Mouse (Mus musculus) cerebellum, adult 8-10 months (tissue): ENCODE results near the gene Atxn1.

Experiments used
- DNase-seq: peaks from one replicate; pipeline ENCODE4 v3.0.0; 2022

The Atxn1 gene

GRCm38 (mm10) chr13:45658343-45658742, 306.5 kb downstream of the Atxn1 start:
- DNase-seq: no peak

- DNase-seq: no peak
These were observed 307.6 kb downstream of the Atxn1 start for GRCm38 (mm10) chr13:45657176-45657575.

DNA sequence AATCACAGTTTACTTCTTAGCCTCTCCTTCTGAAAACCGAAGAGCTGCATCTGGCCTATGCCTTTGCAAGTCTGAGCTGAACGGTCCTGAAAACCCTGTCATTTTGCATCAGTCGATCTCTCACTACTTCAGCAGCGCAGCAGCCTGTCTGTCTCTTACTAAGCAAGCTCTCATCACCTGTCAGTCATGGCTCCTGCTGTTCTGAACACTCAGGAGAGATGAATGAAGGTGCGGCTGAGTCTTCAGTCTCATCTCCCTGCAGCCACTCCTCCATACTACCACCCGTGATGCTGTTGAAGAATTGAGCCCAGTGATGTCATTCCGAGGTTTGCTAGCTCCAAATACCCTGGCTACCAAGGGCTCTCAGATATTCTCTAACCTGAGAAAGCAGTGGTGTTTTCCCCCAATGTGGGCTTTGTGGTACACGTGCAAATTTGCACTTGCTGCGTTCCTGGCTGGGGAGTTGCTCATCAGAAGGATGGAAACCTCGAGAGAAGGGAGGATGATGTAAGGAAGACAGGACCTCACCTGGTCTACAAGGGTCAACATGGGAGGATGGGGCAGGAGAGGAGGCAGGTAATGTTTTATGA, 313.1 kb downstream of the Atxn1 start:
- no peak for DNase-seq

DNA sequence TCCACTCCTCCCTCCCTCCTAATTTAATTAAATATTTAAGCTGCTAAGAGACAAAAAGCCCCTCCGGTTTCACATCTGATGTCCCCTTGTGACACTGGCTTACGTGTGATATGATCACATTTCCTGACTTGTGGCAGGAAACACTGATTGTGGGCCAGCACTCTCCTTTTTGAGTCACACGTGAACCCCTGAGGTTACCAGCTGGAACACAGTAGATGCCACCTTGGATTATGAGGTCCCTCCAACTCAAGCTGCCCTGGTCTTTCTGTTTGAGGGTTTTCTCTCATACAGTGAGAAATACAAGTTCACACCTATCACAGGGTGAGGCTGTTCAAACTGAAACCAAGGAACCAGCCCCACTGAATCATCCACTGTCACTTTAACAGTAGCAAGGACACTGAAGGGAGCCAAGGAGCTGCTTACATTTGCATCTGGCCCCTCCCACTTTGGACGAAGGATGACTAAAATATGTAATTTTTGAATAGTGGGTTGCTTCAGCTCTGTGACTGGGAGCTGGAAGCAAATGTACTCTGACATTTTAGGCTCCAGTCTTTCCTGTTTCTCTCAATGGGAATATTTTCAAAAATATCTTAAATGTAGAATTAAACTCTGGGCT, 315.5 kb downstream of the Atxn1 start:
- DNase-seq: no peak

DNA sequence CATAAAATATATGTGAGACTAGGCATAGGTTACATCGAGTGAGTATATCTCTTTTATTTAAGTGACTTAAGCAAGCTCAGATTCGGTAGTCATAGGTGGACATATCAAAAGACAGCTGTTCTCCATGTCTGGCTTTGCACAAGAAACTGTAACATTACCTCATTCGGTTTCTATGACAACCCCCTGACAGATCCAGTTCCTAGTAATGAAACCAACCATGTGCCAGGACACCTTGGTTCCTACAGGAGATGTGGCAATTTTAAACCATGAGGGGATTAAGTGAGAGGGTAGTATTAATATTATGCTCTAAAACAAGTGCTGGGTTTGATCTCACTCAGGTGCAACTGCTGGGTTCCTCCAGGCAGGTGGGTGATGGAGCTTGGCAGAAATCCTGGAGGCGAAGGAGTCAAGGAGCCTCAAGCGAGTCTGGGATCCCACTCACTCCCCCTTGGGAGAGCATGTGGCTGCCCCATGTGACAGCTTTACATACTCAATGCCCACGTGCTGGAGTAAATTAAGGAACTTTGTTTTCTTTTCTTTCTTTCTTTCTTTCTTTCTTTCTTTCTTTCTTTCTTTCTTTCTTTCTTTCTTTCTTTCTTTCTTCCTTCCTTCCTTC, 320.9 kb downstream of the Atxn1 start:
- no peak for DNase-seq

- DNase-seq: no peak
These were observed 321.9 kb downstream of the Atxn1 start for GRCm38 (mm10) chr13:45642913-45643312.

GRCm38 (mm10) chr13:45640431-45640830, 324.4 kb downstream of the Atxn1 start:
- DNase-seq: no peak

GRCm38 (mm10) chr13:45638281-45638680, 326.5 kb downstream of the Atxn1 start:
- no peak for DNase-seq

GRCm38 (mm10) chr13:45637324-45637723, 327.5 kb downstream of the Atxn1 start:
- no peak for DNase-seq

DNA sequence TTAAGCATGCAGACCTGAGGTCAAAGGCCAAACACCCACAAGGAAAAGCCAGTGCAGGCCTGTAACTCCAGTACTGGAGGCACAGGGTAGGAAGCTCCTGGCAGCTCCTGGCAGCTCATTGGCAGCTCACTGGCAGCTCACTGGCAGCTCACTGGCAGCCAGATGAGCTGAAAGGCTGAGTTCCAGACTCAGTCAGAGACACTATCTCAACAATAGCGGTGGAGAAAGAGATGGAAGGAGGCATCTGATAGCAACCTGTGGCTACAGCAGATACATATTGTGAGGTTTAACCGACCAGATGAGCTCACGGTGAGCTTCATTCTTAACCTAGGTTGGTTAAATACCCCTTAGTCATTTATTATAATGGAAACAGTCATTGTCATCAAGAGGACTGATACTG, 328.4 kb downstream of the Atxn1 start:
- no peak for DNase-seq

DNA sequence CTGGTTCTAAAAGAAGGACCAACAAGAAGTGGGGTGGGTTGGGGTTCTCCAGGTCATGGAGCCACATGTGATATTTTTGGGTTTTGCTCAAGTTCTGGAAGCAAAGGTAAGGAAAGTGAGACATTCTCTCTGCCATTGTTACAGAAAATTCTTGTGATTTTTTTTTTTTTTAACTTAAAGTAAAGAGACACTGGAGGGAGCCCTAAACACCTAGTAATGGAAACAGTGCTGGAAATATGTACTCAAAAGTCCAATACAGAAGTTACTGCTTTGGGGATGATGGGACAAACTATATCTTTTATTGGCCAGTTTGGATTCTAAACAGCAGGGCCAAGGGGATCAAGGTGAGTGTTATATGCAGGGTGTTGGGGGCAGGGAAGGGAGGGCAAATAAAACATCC, 330.9 kb downstream of the Atxn1 start:
- no peak for DNase-seq

DNA sequence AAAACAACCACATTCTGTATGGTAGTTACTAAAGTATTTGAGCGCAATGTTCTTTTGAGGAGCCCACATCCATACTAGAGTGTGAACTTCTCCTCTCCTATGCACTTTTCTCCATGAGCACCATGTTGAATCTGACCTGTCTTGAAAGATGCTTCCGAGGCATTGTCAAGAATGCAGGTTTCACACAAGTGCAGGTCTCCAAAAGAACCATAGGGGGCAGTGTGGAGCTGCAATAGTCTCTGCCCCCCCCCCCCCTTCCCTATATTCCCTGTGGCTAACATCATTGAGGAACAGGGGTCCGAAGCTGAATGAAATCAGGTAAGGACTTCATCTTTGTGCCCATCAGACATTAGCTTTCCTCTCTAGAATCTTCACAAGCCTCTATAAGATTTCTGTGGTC, 332.7 kb downstream of the Atxn1 start:
- peak; percentile 14 for DNase-seq

DNA sequence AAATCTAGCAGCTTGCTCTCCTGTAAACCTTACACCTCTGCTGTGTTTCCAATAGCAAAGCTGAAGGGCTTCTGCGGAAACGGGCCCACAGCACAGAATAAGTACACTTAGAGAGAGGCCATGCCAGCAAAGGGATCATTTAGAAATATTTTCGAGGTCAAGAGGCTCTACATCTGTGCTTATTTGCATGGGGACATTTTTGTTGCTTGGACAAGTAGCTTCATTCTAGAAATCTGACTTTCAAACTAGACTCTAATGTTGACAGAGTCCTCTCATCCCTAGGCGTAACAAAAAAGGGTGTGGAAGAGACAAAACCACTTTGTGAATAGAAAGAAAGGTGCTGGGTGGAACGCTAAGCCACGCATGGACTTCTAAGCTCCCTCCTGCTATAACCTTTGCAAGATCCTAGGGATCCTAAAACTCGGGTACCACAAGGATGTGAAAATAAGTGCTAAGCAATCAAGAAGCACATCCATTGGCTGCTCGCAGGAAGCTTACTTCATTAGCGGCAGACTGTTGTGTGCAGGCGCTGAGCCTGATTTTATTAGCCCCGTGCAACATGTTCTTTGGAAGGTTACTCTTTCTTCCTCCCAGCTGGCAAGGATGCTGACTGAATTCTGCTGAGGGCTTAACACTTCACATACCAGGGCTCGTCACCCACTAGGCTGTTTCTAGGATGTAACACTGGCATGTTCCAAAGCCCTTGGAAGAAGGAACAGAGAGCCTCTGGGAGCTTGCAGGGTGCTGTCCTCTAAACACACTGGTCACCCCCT, 334.1 kb downstream of the Atxn1 start:
- DNase-seq: no peak

GRCm38 (mm10) chr13:45629750-45630149, 335.1 kb downstream of the Atxn1 start:
- DNase-seq: no peak

GRCm38 (mm10) chr13:45628341-45628740, 336.5 kb downstream of the Atxn1 start:
- DNase-seq: no peak

GRCm38 (mm10) chr13:45627206-45627751, 337.5 kb downstream of the Atxn1 start:
- DNase-seq: no peak

- DNase-seq: no peak
These were observed 339.1 kb downstream of the Atxn1 start for GRCm38 (mm10) chr13:45625740-45626139.

DNA sequence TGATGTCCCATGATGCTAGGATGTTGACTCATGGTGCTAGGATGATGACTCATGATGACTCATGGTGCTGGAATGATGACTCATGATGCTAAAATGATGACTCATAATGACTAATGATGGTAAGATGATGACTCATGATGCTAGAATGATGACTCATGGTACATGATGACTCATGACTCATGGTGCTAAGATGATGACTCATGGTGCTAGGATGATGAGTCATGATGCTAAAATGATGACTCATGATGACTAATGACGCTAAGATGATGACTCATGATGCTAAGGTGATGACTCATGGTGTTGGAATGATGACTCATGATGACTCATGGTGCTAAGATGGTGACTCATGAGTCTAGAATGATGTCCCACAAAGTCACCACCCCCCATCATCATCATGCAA, 341.0 kb downstream of the Atxn1 start:
- DNase-seq: no peak

DNA sequence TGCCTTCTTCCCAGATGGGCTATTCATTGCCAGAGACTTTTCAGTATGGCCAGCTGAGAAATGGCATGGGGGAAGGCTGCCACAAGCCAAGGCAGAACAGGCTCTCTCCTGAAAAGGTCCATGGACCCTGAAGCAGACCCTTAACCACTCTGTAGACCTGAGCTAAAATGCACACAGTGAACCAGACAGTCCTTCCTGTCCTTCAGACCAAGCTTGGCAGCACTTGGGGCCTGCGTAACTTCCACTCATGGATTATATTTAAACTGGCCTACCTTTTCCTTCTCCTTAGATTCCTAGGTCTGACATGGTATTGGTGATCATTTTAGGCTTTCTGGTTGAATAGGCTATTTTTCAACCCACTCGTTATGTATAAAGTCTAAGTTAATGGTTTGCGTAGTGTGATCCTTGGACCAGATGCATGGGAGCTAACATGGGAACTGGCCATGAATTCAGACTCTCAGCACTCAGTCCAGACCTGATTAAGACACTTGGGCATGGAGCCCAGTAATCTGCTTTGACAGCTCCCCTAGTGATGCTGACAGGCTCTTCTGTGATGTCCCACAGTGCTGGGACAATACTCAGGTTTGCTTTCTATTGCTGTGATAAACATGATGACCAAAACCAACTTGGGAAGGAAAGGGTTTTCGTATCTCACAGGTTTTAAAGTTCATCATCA, 341.8 kb downstream of the Atxn1 start:
- DNase-seq: peak; percentile 24

DNA sequence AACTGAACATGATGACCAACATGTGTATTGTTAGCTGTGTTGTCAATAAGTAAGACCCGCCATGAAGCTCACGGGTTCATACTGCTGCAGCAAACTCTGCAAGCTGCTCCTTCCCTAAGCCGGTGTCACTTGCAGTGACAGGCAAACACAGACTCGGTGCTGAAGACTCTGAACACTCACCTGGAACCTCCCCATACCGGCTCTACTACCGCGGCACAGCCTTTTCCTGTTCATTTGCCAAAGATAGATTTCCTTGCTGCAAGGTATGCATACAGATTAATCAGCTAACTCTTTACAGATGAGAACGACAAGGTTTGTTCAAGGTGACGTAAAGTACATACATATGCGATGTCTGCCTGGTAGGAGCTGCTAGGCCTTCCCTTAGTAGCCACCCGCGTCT, 344.1 kb downstream of the Atxn1 start:
- DNase-seq: no peak

- no peak for DNase-seq
These were observed 344.5 kb downstream of the Atxn1 start for GRCm38 (mm10) chr13:45620281-45620680.

DNA sequence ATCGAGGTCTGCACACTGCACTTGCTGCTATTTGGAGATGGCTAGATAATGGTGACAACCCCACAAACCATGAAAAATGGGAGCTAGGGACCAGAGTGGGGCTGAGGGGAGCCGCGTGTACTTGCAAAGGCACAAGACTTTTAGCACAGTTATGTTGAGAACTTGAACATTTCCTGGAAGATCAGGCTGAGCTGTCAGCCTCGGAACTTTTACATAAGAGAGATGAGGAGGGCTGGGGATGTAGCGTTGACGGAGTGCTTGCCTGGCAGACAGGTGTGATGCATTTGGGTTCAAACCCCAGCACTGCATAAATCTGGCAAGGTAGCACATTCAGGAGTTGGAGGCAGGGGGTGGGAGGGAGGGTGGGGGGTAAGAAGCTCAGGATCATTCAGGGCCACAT, 346.8 kb downstream of the Atxn1 start:
- DNase-seq: no peak

DNA sequence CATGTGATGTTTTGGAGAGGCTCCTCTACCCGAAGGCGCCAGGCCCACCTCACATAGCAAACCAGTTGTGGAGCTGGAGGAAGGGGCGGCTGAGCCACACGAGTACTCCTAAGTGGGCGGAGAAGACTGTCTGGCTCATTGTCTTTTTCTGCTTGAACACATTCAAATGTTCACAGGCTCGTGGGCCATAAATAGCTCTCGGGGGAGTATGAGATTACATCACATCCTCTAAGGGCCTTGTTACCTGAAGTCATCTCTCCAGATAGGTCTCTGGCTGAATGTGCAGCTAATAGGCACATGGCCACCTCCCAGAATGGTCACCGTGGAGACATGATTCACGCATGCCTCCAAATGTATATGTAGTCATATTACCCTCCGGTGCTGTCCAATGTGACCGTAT, 350.0 kb downstream of the Atxn1 start:
- DNase-seq: no peak
